Mouse (Mus musculus) forebrain, embryonic 15.5 days (tissue): ENCODE measurements around the gene Ccdc151. TPM values are rescaled to one million over a fixed set of nuclear protein-coding genes. Genes with fewer than 3 reads are reported as not detected.
A peak's percentile ranks its signal among the peaks of the same experiment; 100 is the strongest.

Experiments used
- ATAC-seq: fragments of 200-750 bp; cut with Nextera tagmentation; replicated peaks from 2 replicates; pipeline ENCODE4 v1.8.0; 2017; ENCODE audit warnings: mild to moderate bottlenecking, moderate TSS enrichment, moderate library complexity
- H3K27ac ChIP-seq: fragments of 300-500 bp; sonication (generic); replicated peaks from 2 replicates; pipeline ENCODE4 v1.5.1; 2015; ENCODE audit warnings: mild to moderate bottlenecking, inconsistent platforms
- H3K27me3 ChIP-seq: fragments of 300-500 bp; sonication (generic); 2 replicates; pipeline ENCODE4 v1.6.1; 2015; ENCODE audit warnings: inconsistent platforms
- H3K36me3 ChIP-seq: fragments of 300-500 bp; sonication (generic); 2 replicates; pipeline ENCODE4 v1.6.1; 2015; ENCODE audit warnings: mild to moderate bottlenecking, inconsistent platforms
- H3K4me1 ChIP-seq: fragments of 300-500 bp; sonication (generic); 2 replicates; pipeline ENCODE4 v1.6.1; 2015; ENCODE audit warnings: inconsistent platforms
- H3K4me2 ChIP-seq: fragments of 300-500 bp; sonication (generic); replicated peaks from 2 replicates; pipeline ENCODE4 v1.6.1; 2015; ENCODE audit warnings: mild to moderate bottlenecking, inconsistent platforms
- H3K4me3 ChIP-seq: fragments of 300-500 bp; sonication (generic); 2 replicates; pipeline ENCODE4 v1.5.1; 2015; ENCODE audit warnings: mild to moderate bottlenecking, inconsistent platforms
- H3K9ac ChIP-seq: fragments of 300-500 bp; sonication (generic); replicated peaks from 2 replicates; pipeline ENCODE4 v1.6.1; 2015; ENCODE audit warnings: mild to moderate bottlenecking, inconsistent platforms
- H3K9me3 ChIP-seq: fragments of 300-500 bp; sonication (generic); 2 replicates; pipeline ENCODE4 v1.6.1; 2016; ENCODE audit warnings: inconsistent platforms
- WGBS: fragments of 180-500 bp; shearing (Covaris S2); methylation state at CpG from one replicate; pipeline ENCODE4 v1.1.7; 2015; ENCODE audit warnings: mixed read lengths; 5-methylcytosine and 5-hydroxymethylcytosine counted together
- polyA plus RNA-seq: library from polyadenylated mRNA; unstranded; fragments of >200 nt; fragmentation: Nextera tagmentation; extraction: Ambion mirVana; gene quantifications from 2 replicates; pipeline ENCODE4 v1.2.1, GENCODE M21; 2015

Ccdc151 gene
- polyA plus RNA-seq, 1 experiment from 2014 or later = 5.5 TPM

DNA sequence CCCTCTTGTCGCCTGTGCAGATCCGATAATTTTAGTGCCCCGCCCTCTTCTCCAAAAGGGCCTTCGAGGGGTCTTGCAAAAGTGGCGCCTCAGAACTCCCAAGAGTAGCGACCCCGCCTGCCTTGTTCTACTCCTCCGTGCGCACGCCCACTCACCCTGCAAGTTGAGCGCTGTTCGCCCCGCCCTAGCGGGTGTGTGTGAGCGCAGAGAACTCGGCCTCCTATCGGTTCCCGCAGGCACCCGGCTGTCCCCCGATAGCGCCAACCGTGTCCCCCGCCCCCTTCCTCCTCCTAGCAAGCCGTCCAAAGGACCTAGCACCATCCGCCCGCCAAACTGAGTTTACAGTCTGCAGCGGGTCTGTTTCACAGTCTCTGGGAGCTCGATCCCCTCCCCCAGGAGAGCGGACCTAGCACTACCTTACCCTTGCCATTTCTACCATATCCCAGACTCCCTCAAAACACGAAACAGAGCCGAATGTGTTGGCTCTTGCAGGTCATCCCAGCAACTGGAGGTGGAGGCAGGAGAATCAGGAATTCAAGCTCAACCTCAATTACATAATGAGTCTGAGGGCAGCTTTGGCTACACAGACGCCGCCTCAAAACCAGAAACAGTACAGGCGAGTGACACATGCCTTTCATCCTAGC is 39.9 kb downstream of the Ccdc151 start:
- H3K27me3 ChIP-seq = peaks cover 51% of the 10 kb centered on the region
- peak overlapping the region; percentile 39 for H3K4me3 ChIP-seq
- peak; percentile 74 for ATAC-seq
- H3K4me2 ChIP-seq = peak overlapping the region; percentile 58
- WGBS = 4% methylated on average over 34 of the region's 34 CpGs
- no peaks in the 10 kb centered on the region for H3K9me3 ChIP-seq
- H3K4me1 ChIP-seq = peaks cover 20% of the 10 kb centered on the region
- H3K9ac ChIP-seq = peak overlapping the region; percentile 18; the same call in 1 of the 2 replicates
- H3K36me3 ChIP-seq = 0 out of 2 replicates have a peak, but pooled peaks cover 3% of the 10 kb centered on the region
- H3K27ac ChIP-seq = no peak overlapping the region

- Histone ChIP-seq H3K36me3 (0 out of 2 replicates have a peak, but pooled peaks cover 3% of the 10 kb centered on the region), H3K27me3 (peaks cover 51% of the 10 kb centered on the region), H3K9ac (peak overlapping the region; percentile 18; the same call in 1 of the 2 replicates), H3K27ac (no peak overlapping the region), H3K4me1 (peaks cover 20% of the 10 kb centered on the region), H3K9me3 (no peaks in the 10 kb centered on the region), H3K4me2 (peak overlapping the region; percentile 58), H3K4me3 (peak overlapping the region; percentile 39)
- WGBS = 0% methylated on average over 15 of the region's 15 CpGs
- ATAC-seq = peak; percentile 42
Observed at GRCm38 (mm10) chr9:21962010-21962409, 40.4 kb downstream of the Ccdc151 start.

DNA sequence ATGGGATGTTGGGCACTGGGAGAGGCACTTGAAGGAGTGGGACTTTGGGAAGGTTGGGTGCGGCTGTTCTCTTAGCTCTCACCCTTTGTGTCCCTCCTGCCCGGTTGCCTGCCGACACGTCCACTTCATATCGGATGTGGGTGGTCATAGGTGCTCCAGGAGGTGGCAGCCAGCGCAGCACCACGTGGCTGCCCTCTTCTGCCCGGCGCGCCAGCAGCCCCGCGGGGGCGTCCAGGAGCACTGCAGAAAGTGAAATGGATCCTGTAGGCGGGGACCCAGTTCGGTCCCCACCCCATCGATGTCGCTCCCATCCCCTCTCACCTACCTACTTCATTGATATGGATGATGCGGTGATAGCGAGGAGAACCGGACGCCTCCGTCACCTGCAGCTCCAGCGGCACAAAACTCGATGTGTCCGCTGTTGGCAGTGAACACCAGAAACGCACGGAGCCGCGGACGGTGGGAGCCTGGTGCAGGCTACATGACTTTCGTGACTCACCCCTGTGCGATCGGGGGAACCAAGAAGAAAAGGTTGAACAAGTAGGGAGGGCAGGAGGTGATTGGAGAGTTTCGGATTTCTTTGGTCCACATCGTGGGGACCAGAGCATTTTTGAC is 41.0 kb downstream of the Ccdc151 start:
- ATAC-seq = no peak
- H3K27me3 ChIP-seq = peaks cover 51% of the 10 kb centered on the region
- H3K36me3 ChIP-seq = 0 out of 2 replicates have a peak, but pooled peaks cover 3% of the 10 kb centered on the region
- no peaks in the 10 kb centered on the region for H3K9me3 ChIP-seq
- H3K4me2 ChIP-seq = peak overlapping the region; percentile 58
- H3K4me1 ChIP-seq = peaks cover 24% of the 10 kb centered on the region
- peak overlapping the region; percentile 39 for H3K4me3 ChIP-seq
- no peak overlapping the region for H3K9ac ChIP-seq
- 2% methylated on average over 35 of the region's 35 CpGs for WGBS
- no peak overlapping the region for H3K27ac ChIP-seq

DNA sequence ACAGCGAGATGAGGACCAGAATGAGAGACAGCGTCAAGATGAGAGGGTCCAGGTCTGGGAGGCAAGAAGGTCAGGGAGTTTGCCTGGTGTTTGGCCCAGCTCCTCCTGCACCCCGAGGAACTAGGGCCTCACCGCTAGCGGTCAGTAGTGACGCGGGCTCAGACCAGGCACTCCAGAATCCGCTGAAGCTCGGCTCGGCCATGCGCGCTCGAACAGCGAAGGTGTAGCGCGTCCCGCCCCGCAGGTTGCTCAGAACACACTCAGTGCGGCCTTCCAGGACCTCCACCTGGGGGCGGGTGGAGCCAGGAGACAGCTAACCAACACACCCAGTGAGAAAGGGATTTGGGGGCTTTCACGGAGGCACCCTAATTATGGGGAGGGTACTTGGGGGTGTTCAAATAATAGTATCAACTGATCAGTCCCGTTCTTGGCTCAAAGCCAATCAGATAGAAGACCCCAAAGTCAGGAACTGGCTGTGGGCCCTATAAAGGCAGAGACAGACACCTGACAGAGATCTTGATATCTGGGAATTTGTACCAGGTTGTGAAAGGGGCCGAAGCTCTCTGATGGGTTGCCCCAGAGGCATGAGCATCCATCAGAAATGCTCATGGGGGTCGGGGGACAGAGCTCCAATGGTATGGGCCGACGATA is 41.8 kb downstream of the Ccdc151 start:
- Histone ChIP-seq H3K4me3 (no peak overlapping the region), H3K9ac (no peak overlapping the region), H3K27ac (no peak overlapping the region), H3K36me3 (0 out of 2 replicates have a peak, but pooled peaks cover 3% of the 10 kb centered on the region), H3K4me2 (no peak overlapping the region), H3K4me1 (peaks cover 27% of the 10 kb centered on the region), H3K27me3 (peaks cover 51% of the 10 kb centered on the region), H3K9me3 (no peaks in the 10 kb centered on the region)
- no peak for ATAC-seq
- 12% methylated on average over 26 of the region's 26 CpGs for WGBS

GRCm38 (mm10) chr9:21960135-21960534 is 42.3 kb downstream of the Ccdc151 start:
- ATAC-seq = no peak
- Histone ChIP-seq H3K4me3 (no peak overlapping the region), H3K36me3 (0 out of 2 replicates have a peak, but pooled peaks cover 3% of the 10 kb centered on the region), H3K9ac (no peak overlapping the region), H3K27me3 (peaks cover 51% of the 10 kb centered on the region), H3K9me3 (no peaks in the 10 kb centered on the region), H3K27ac (no peak overlapping the region), H3K4me2 (no peak overlapping the region), H3K4me1 (peaks cover 27% of the 10 kb centered on the region)
- 50% methylated on average over 9 of the region's 9 CpGs for WGBS

- 87% methylated on average over 7 of the region's 7 CpGs for WGBS
- peaks cover 33% of the 10 kb centered on the region for H3K4me1 ChIP-seq
- H3K27me3 ChIP-seq = peaks cover 51% of the 10 kb centered on the region
- no peak overlapping the region for H3K27ac ChIP-seq
- 0 out of 2 replicates have a peak, but pooled peaks cover 3% of the 10 kb centered on the region for H3K36me3 ChIP-seq
- no peak for ATAC-seq
- H3K4me2 ChIP-seq = no peak overlapping the region
- no peak overlapping the region for H3K9ac ChIP-seq
- no peak overlapping the region for H3K4me3 ChIP-seq
- H3K9me3 ChIP-seq = no peaks in the 10 kb centered on the region
Observed at GRCm38 (mm10) chr9:21959244-21959643, 43.2 kb downstream of the Ccdc151 start.

DNA sequence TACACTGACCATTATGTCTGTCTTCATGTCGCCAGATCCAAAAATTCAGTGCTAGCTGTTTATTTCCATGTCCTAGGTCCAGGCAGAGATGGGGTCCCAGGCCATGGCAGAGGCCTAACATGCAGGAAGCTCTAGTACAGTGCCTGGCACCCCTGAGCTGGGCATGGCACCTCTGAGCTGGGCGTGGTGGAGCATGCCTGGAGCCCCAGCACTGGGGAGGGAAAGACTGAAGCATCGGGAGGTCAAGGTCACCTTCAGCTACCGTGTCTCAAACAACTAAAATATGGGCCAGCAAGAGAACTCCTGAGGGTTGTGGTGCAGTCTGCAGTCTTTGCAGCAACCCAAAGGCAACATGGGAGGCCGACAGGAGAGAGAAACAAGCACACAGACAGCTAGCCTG is 44.1 kb downstream of the Ccdc151 start:
- Histone ChIP-seq H3K27ac (no peak overlapping the region), H3K27me3 (peaks cover 42% of the 10 kb centered on the region), H3K4me2 (no peak overlapping the region), H3K9ac (no peak overlapping the region), H3K4me1 (peaks cover 37% of the 10 kb centered on the region), H3K9me3 (no peaks in the 10 kb centered on the region), H3K4me3 (no peak overlapping the region), H3K36me3 (0 out of 2 replicates have a peak, but pooled peaks cover 3% of the 10 kb centered on the region)
- WGBS = 91% methylated on average over 5 of the region's 5 CpGs
- ATAC-seq = no peak

- H3K27me3 ChIP-seq = peaks cover 15% of the 10 kb centered on the region
- 0 out of 2 replicates have a peak, but pooled peaks cover 3% of the 10 kb centered on the region for H3K36me3 ChIP-seq
- under 1% methylated on average over 53 of the region's 54 CpGs for WGBS
- H3K9ac ChIP-seq = peak within 1 kb of the TSS; percentile 89
- no peaks in the 10 kb centered on the region for H3K9me3 ChIP-seq
- peak within 1 kb of the TSS; percentile 68 for H3K4me2 ChIP-seq
- H3K4me1 ChIP-seq = peaks cover 25% of the 10 kb centered on the region
- H3K27ac ChIP-seq = peak within 1 kb of the TSS; percentile 97
- peak within 1 kb of the TSS; percentile 81 for H3K4me3 ChIP-seq
- peak; percentile 98 for ATAC-seq
Observed at GRCm38 (mm10) chr9:21955570-21956281, 46.7 kb downstream of the Ccdc151 start, which contains the start of gene Swsap1. Gene Swsap1 (plus strand): TSS chr9:21955755.

DNA sequence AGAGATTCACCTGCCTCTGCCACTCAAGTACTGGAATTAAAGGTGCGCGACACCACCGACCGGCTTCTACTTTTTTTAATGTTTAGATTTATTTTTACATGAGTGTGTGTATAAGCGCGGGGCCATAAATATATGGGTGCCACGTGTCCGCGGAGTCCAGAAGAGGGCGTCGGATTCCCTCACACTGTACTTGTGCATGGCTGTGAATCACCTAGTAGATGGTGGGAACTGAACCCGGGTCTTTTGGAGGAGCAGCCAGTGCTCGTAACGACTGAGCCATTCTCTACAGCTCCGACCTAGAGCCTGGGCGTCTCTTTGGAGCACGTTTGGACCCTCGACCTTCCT is 47.2 kb downstream of the Ccdc151 start:
- H3K27ac ChIP-seq = peak overlapping the region; percentile 97
- peaks cover 22% of the 10 kb centered on the region for H3K4me1 ChIP-seq
- H3K9me3 ChIP-seq = no peaks in the 10 kb centered on the region
- peaks cover 10% of the 10 kb centered on the region; the same call in 1 of the 2 replicates for H3K27me3 ChIP-seq
- 0 out of 2 replicates have a peak, but pooled peaks cover 3% of the 10 kb centered on the region for H3K36me3 ChIP-seq
- WGBS = 3% methylated on average over 18 of the region's 18 CpGs
- peak; percentile 66 for ATAC-seq
- peak overlapping the region; percentile 68 for H3K4me2 ChIP-seq
- peak overlapping the region; percentile 89 for H3K9ac ChIP-seq
- H3K4me3 ChIP-seq = peak overlapping the region; percentile 81

DNA sequence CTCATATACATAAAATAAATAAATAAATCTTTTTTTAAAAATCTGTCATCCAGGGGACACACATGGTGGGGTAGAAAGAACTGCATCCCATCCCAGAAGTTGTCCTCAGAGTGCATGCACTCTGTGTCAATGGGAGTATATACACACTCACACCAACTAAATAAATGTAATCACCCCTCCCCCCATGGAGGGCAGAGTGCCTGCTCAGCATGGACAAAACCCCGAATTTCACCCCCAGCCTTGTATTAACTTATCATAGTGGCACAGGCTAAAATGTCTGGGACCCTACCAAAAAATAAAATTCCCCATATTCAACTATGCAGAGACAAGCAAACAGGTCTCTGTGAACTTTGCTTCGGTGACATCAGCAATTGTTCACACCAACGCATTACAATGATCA is 47.8 kb downstream of the Ccdc151 start:
- H3K9me3 ChIP-seq = no peaks in the 10 kb centered on the region
- H3K4me3 ChIP-seq = peak overlapping the region; percentile 81; the same call in 1 of the 2 replicates
- peak overlapping the region; percentile 68; the same call in 1 of the 2 replicates for H3K4me2 ChIP-seq
- H3K27me3 ChIP-seq = peaks cover 4% of the 10 kb centered on the region; the same call in 1 of the 2 replicates
- peaks cover 22% of the 10 kb centered on the region for H3K4me1 ChIP-seq
- H3K9ac ChIP-seq = no peak overlapping the region
- 78% methylated on average over 3 of the region's 3 CpGs for WGBS
- 0 out of 2 replicates have a peak, but pooled peaks cover 3% of the 10 kb centered on the region for H3K36me3 ChIP-seq
- H3K27ac ChIP-seq = 0 out of 2 replicates have a peak overlapping the region, but pooled peaks have one; percentile 97
- no peak for ATAC-seq

DNA sequence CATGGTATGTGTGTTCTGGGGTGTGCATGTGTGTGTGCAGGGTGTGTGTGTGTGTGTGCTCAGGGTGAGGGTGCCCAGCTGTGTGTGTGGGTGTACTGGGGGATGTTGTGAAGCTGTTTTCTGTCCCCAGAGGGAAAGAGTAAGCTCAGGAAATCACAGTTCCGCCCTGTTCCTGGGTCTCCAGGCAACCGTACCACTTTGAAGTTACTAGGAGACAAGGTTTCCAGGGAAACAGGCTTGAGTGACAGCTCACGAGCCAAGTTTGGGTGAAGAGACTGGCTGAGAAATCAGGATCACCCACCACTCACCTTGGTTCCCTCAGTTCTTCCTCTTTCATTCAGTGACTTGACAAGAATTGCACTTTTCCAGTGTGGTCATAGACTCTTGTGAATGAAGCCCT is 48.8 kb downstream of the Ccdc151 start:
- no peak overlapping the region for H3K4me3 ChIP-seq
- no peaks in the 10 kb centered on the region for H3K9me3 ChIP-seq
- 0 out of 2 replicates have a peak, but pooled peaks cover 3% of the 10 kb centered on the region for H3K27me3 ChIP-seq
- H3K4me2 ChIP-seq = peak overlapping the region; percentile 14; the same call in 1 of the 2 replicates
- no peak overlapping the region for H3K9ac ChIP-seq
- WGBS = 4% methylated on average over 3 of the region's 3 CpGs
- 0 out of 2 replicates have a peak, but pooled peaks cover 2% of the 10 kb centered on the region for H3K36me3 ChIP-seq
- ATAC-seq = peak; percentile 2; the same call in 1 of the 2 replicates
- peak overlapping the region; percentile 71 for H3K27ac ChIP-seq
- peaks cover 22% of the 10 kb centered on the region for H3K4me1 ChIP-seq
